Mouse (Mus musculus): ENCODE data around the gene Gna13. TPM values are rescaled to one million over a fixed set of nuclear protein-coding genes. Genes with fewer than 3 reads are reported as not detected.

Gene Gna13
- total RNA-seq, 2 experiments from 2014 or later, result 38.5 to 40.6 TPM

Other genes with a start within 250 kb of the Gna13 start
- not detected in 2 replicates for gene E030025P04Rik, start 218.5 kb upstream of the Gna13 start, total RNA-seq (2014; fragmentation: Nextera tagmentation)
- not detected in 2 replicates for gene E030025P04Rik, start 218.5 kb upstream of the Gna13 start, total RNA-seq (2017)
- not detected in 2 replicates for gene Rgs9, start 64.7 kb upstream of the Gna13 start, total RNA-seq (2014; fragmentation: Nextera tagmentation)
- gene Rgs9, start 64.7 kb upstream of the Gna13 start, total RNA-seq (2017), result not detected in 2 replicates
- not detected in 2 replicates for gene 9930022D16Rik, start 51.1 kb downstream of the Gna13 start, total RNA-seq (2014; fragmentation: Nextera tagmentation)
- gene 9930022D16Rik, start 51.1 kb downstream of the Gna13 start, total RNA-seq (2017), result not detected in 2 replicates
- 38.0 and 41.1 TPM in 2 replicates for gene Amz2, start 63.1 kb downstream of the Gna13 start, total RNA-seq (2014; fragmentation: Nextera tagmentation)
- 37.5 and 49.5 TPM in 2 replicates for gene Amz2, start 63.1 kb downstream of the Gna13 start, total RNA-seq (2017)
- 1.4 and 2.1 TPM in 2 replicates for gene Arsg, start 110.5 kb downstream of the Gna13 start, total RNA-seq (2014; fragmentation: Nextera tagmentation)
- 1.5 and 1.6 TPM in 2 replicates for gene Arsg, start 110.5 kb downstream of the Gna13 start, total RNA-seq (2017)
- 41.4 and 42.6 TPM in 2 replicates for gene Slc16a6, start 110.8 kb downstream of the Gna13 start, total RNA-seq (2014; fragmentation: Nextera tagmentation)
- gene Slc16a6, start 110.8 kb downstream of the Gna13 start, total RNA-seq (2017), result 14.9 and 16.6 TPM in 2 replicates
- 5.7 and 8.4 TPM in 2 replicates for gene Wipi1, start 249.1 kb downstream of the Gna13 start, total RNA-seq (2014; fragmentation: Nextera tagmentation)
- gene Wipi1, start 249.1 kb downstream of the Gna13 start, total RNA-seq (2017), result 1.6 and 6.2 TPM in 2 replicates

Measured in granulocyte monocyte progenitor cell, adult 5-6 weeks (primary cell).